Mouse (Mus musculus) stomach, embryonic 14.5 days (tissue): ENCODE results near the gene Npc2. TPM values are rescaled to one million over a fixed set of nuclear protein-coding genes. Genes with fewer than 3 reads are reported as not detected.

Experiments
- ATAC-seq: fragments of 200-750 bp; cut with Nextera tagmentation; 2 replicates; pipeline ENCODE4 v1.8.0; 2017; ENCODE audit warnings: low read depth, moderate TSS enrichment; ENCODE audit not compliant: insufficient number of reproducible peaks, insufficient read depth, low FRiP score
- H3K27ac ChIP-seq: fragments of 300-500 bp; sonication (generic); 2 replicates; pipeline ENCODE4 v1.5.1; 2014; ENCODE audit warnings: mild to moderate bottlenecking, low read length, moderate library complexity, mixed read lengths
- H3K27me3 ChIP-seq: fragments of 300-500 bp; sonication (generic); 2 replicates; pipeline ENCODE4 v1.6.1; 2014; ENCODE audit warnings: low read length, control low read depth, mixed read lengths; ENCODE audit not compliant: control insufficient read depth, insufficient read depth
- H3K36me3 ChIP-seq: fragments of 300-500 bp; sonication (generic); 2 replicates; pipeline ENCODE4 v1.6.1; 2014; ENCODE audit warnings: mild to moderate bottlenecking, control low read depth, low read length, moderate library complexity, mixed read lengths; ENCODE audit not compliant: control insufficient read depth, insufficient read depth
- H3K4me1 ChIP-seq: fragments of 300-500 bp; sonication (generic); 2 replicates; pipeline ENCODE4 v1.6.1; 2014; ENCODE audit warnings: low read length, control low read depth, mixed read lengths; ENCODE audit not compliant: control insufficient read depth, insufficient read depth
- H3K4me2 ChIP-seq: fragments of 300-500 bp; sonication (generic); replicated peaks from 2 replicates; pipeline ENCODE4 v1.6.1; 2014; ENCODE audit warnings: low read depth, low read length, control low read depth
- H3K4me3 ChIP-seq: fragments of 300-500 bp; sonication (generic); 2 replicates; pipeline ENCODE4 v1.5.1; 2014; ENCODE audit warnings: low read depth, low read length, control low read depth
- H3K9ac ChIP-seq: fragments of 300-500 bp; sonication (generic); replicated peaks from 2 replicates; pipeline ENCODE4 v1.6.1; 2014; ENCODE audit warnings: low read depth, mild to moderate bottlenecking, control low read depth, low read length, moderate library complexity, mixed read lengths
- H3K9me3 ChIP-seq: fragments of 300-500 bp; sonication (generic); 2 replicates; pipeline ENCODE4 v1.6.1; 2016; ENCODE audit warnings: low read depth, low read length, control low read depth; ENCODE audit not compliant: control insufficient read depth
- WGBS: fragments of 180-500 bp; shearing (Covaris S2); extraction: QIAGEN DNeasy Blood & Tissue Kit; methylation state at CpG from one replicate; pipeline ENCODE4 v1.1.7; 2014; 5-methylcytosine and 5-hydroxymethylcytosine counted together
- polyA plus RNA-seq: library from polyadenylated mRNA; unstranded; fragments of >200 nt; fragmentation: Nextera tagmentation; extraction: Ambion mirVana; gene quantifications from 2 replicates; pipeline ENCODE4 v1.2.1, GENCODE M21; 2014

The Npc2 gene
- polyA plus RNA-seq, 1 experiment from 2014 or later, result 66.2 TPM

GRCm38 (mm10) chr12:84773476-84773875, 524 bp upstream of the Npc2 start:
- Histone ChIP-seq H3K4me2 (peak overlapping the region; percentile 80), H3K27ac (0 out of 2 replicates have a peak overlapping the region, but pooled peaks have one; percentile 18), H3K4me3 (peak overlapping the region; percentile 72), H3K9me3 (no peaks in the 10 kb centered on the region), H3K27me3 (no peaks in the 10 kb centered on the region), H3K9ac (peak overlapping the region; percentile 63), H3K36me3 (no peaks in the 10 kb centered on the region), H3K4me1 (peaks cover 17% of the 10 kb centered on the region; the same call in 1 of the 2 replicates)
- ATAC-seq, result no peak
- under 1% methylated on average over 20 of the region's 20 CpGs for WGBS

GRCm38 (mm10) chr12:84771981-84772520, 901 bp downstream of the Npc2 start:
- WGBS, result 1% methylated on average over 10 of the region's 10 CpGs
- H3K4me3 ChIP-seq, result peak overlapping the region; percentile 72
- H3K4me1 ChIP-seq, result peaks cover 17% of the 10 kb centered on the region; the same call in 1 of the 2 replicates
- no peaks in the 10 kb centered on the region for H3K36me3 ChIP-seq
- H3K27ac ChIP-seq, result peak overlapping the region; percentile 96
- no peaks in the 10 kb centered on the region for H3K27me3 ChIP-seq
- no peak for ATAC-seq
- peak overlapping the region; percentile 72 for H3K4me2 ChIP-seq
- H3K9me3 ChIP-seq, result no peaks in the 10 kb centered on the region
- peak overlapping the region; percentile 81 for H3K9ac ChIP-seq

GRCm38 (mm10) chr12:84769624-84770023, 3.3 kb downstream of the Npc2 start:
- H3K4me1 ChIP-seq, result peaks cover 22% of the 10 kb centered on the region; the same call in 1 of the 2 replicates
- WGBS, result 79% methylated on average over 7 of the region's 7 CpGs
- H3K4me2 ChIP-seq, result no peak overlapping the region
- no peak overlapping the region for H3K9ac ChIP-seq
- H3K36me3 ChIP-seq, result peaks cover 7% of the 10 kb centered on the region; the same call in 1 of the 2 replicates
- H3K9me3 ChIP-seq, result no peaks in the 10 kb centered on the region
- no peak for ATAC-seq
- H3K4me3 ChIP-seq, result no peak overlapping the region
- H3K27me3 ChIP-seq, result no peaks in the 10 kb centered on the region
- no peak overlapping the region for H3K27ac ChIP-seq

GRCm38 (mm10) chr12:84767510-84767909, 5.4 kb downstream of the Npc2 start:
- Histone ChIP-seq H3K4me3 (no peak overlapping the region), H3K27ac (no peak overlapping the region), H3K4me2 (no peak overlapping the region), H3K9me3 (no peaks in the 10 kb centered on the region), H3K27me3 (no peaks in the 10 kb centered on the region), H3K4me1 (peaks cover 17% of the 10 kb centered on the region; the same call in 1 of the 2 replicates), H3K36me3 (peaks cover 21% of the 10 kb centered on the region), H3K9ac (no peak overlapping the region)
- WGBS, result 76% methylated on average over 6 of the region's 6 CpGs
- ATAC-seq, result no peak

GRCm38 (mm10) chr12:84766113-84766735, 6.7 kb downstream of the Npc2 start:
- 81% methylated on average over 5 of the region's 5 CpGs for WGBS

GRCm38 (mm10) chr12:84765506-84765905, 7.4 kb downstream of the Npc2 start:
- no peak for ATAC-seq
- Histone ChIP-seq H3K27me3 (no peaks in the 10 kb centered on the region), H3K4me2 (no peak overlapping the region), H3K9me3 (no peaks in the 10 kb centered on the region), H3K4me1 (0 out of 2 replicates have a peak, but pooled peaks cover 8% of the 10 kb centered on the region), H3K36me3 (peaks cover 24% of the 10 kb centered on the region), H3K27ac (no peak overlapping the region), H3K9ac (no peak overlapping the region), H3K4me3 (no peak overlapping the region)
- WGBS, result 88% methylated on average over 15 of the region's 15 CpGs

More at GRCm38 (mm10) chr12:84766113-84766735, 6.7 kb downstream of the Npc2 start:
- Histone ChIP-seq H3K27ac (no peak overlapping the region), H3K4me2 (no peak overlapping the region), H3K4me1 (peaks cover 11% of the 10 kb centered on the region; the same call in 1 of the 2 replicates), H3K4me3 (no peak overlapping the region), H3K9ac (no peak overlapping the region), H3K36me3 (peaks cover 21% of the 10 kb centered on the region), H3K9me3 (no peaks in the 10 kb centered on the region), H3K27me3 (no peaks in the 10 kb centered on the region)
- no peak for ATAC-seq

- H3K27me3 ChIP-seq, result no peaks in the 10 kb centered on the region
- H3K4me1 ChIP-seq, result 0 out of 2 replicates have a peak, but pooled peaks cover 7% of the 10 kb centered on the region
- 79% methylated on average over 7 of the region's 7 CpGs for WGBS
- no peak overlapping the region for H3K9ac ChIP-seq
- no peak overlapping the region for H3K27ac ChIP-seq
- no peaks in the 10 kb centered on the region for H3K9me3 ChIP-seq
- H3K4me2 ChIP-seq, result no peak overlapping the region
- no peak overlapping the region for H3K4me3 ChIP-seq
- peaks cover 25% of the 10 kb centered on the region for H3K36me3 ChIP-seq
- ATAC-seq, result no peak
Observed at GRCm38 (mm10) chr12:84764756-84765155, 8.2 kb downstream of the Npc2 start.

GRCm38 (mm10) chr12:84763577-84764218, 9.3 kb downstream of the Npc2 start:
- Histone ChIP-seq H3K4me3 (no peak overlapping the region), H3K9me3 (no peaks in the 10 kb centered on the region), H3K4me2 (no peak overlapping the region), H3K27ac (no peak overlapping the region), H3K36me3 (peaks cover 30% of the 10 kb centered on the region), H3K27me3 (no peaks in the 10 kb centered on the region), H3K4me1 (0 out of 2 replicates have a peak, but pooled peaks cover 5% of the 10 kb centered on the region), H3K9ac (no peak overlapping the region)
- ATAC-seq, result no peak
- WGBS, result 84% methylated on average over 13 of the region's 13 CpGs
